Mouse (Mus musculus) stomach, embryonic 16.5 days (tissue): ENCODE data around the gene Ugt1a10. TPM values are rescaled to one million over a fixed set of nuclear protein-coding genes. Genes with fewer than 3 reads are reported as not detected.
A peak's percentile ranks its signal among the peaks of the same experiment; 100 is the strongest.
"Not testable (repeated sequence)": the region's sequence is repeated elsewhere in the genome, so short reads cannot be mapped to it uniquely, and the experiment has no call there.

Experiments
- ATAC-seq: fragments of 200-750 bp; cut with Nextera tagmentation; 2 replicates; pipeline ENCODE4 v1.8.0; 2017; ENCODE audit warnings: moderate number of reproducible peaks, moderate TSS enrichment; ENCODE audit not compliant: insufficient read depth, low FRiP score
- H3K27ac ChIP-seq: fragments of 300-500 bp; sonication (generic); 2 replicates; pipeline ENCODE4 v1.5.1; 2014; ENCODE audit warnings: low read length
- H3K27me3 ChIP-seq: fragments of 300-500 bp; sonication (generic); 2 replicates; pipeline ENCODE4 v1.6.1; 2014; ENCODE audit warnings: low read length, control low read depth, mixed read lengths; ENCODE audit not compliant: control insufficient read depth, insufficient read depth
- H3K36me3 ChIP-seq: fragments of 300-500 bp; sonication (generic); 2 replicates; pipeline ENCODE4 v1.6.1; 2014; ENCODE audit warnings: low read length; ENCODE audit not compliant: control insufficient read depth, insufficient read depth
- H3K4me1 ChIP-seq: fragments of 300-500 bp; sonication (generic); 2 replicates; pipeline ENCODE4 v1.6.1; 2014; ENCODE audit warnings: low read length, control low read depth, mixed read lengths; ENCODE audit not compliant: control insufficient read depth, insufficient read depth
- H3K4me2 ChIP-seq: fragments of 300-500 bp; sonication (generic); 2 replicates; pipeline ENCODE4 v1.6.1; 2014; ENCODE audit warnings: low read depth, low read length, mixed read lengths
- H3K4me3 ChIP-seq: fragments of 300-500 bp; sonication (generic); replicated peaks from 2 replicates; pipeline ENCODE4 v1.5.1; 2014; ENCODE audit warnings: mild to moderate bottlenecking, low read length
- H3K9ac ChIP-seq: fragments of 300-500 bp; sonication (generic); 2 replicates; pipeline ENCODE4 v1.6.1; 2014; ENCODE audit warnings: low read length
- H3K9me3 ChIP-seq: fragments of 300-500 bp; sonication (generic); replicated peaks from 2 replicates; pipeline ENCODE4 v1.6.1; 2016; ENCODE audit warnings: low read length, control low read depth; ENCODE audit not compliant: control insufficient read depth
- WGBS: fragments of 180-500 bp; shearing (Covaris S2); extraction: QIAGEN DNeasy Blood & Tissue Kit; methylation state at CpG from one replicate; pipeline ENCODE4 v1.1.7; 2014; 5-methylcytosine and 5-hydroxymethylcytosine counted together
- polyA plus RNA-seq: library from polyadenylated mRNA; unstranded; fragments of >200 nt; fragmentation: Nextera tagmentation; extraction: Ambion mirVana; gene quantifications from 2 replicates; pipeline ENCODE4 v1.2.1, GENCODE M21; 2015

Gene Ugt1a10
- polyA plus RNA-seq, 1 experiment from 2014 or later: not detected

GRCm38 (mm10) chr1:88103697-88104468 lies 48.7 kb downstream of the Ugt1a10 start:
- H3K4me2 ChIP-seq: peak overlapping the region; percentile 29; the same call in 1 of the 2 replicates
- 73% methylated on average over 4 of the region's 5 CpGs for WGBS
- not testable (repeated sequence) for H3K9me3 ChIP-seq, H3K4me1 ChIP-seq, H3K27me3 ChIP-seq, H3K4me3 ChIP-seq, H3K36me3 ChIP-seq
- H3K9ac ChIP-seq: peak overlapping the region; percentile 2
- peak; percentile 33; the same call in 1 of the 2 replicates for ATAC-seq
- H3K27ac ChIP-seq: peak overlapping the region; percentile 52

GRCm38 (mm10) chr1:88104667-88105430 lies 49.7 kb downstream of the Ugt1a10 start:
- H3K4me3 ChIP-seq: no peak overlapping the region
- H3K9me3 ChIP-seq: no peaks in the 10 kb centered on the region
- no peak for ATAC-seq
- H3K4me2 ChIP-seq: peak overlapping the region; percentile 29; the same call in 1 of the 2 replicates
- 94% methylated on average over 1 of the region's 1 CpGs for WGBS
- H3K27ac ChIP-seq: no peak overlapping the region
- no peaks in the 10 kb centered on the region for H3K27me3 ChIP-seq
- peak overlapping the region; percentile 2 for H3K9ac ChIP-seq
- no peaks in the 10 kb centered on the region for H3K4me1 ChIP-seq
- no peaks in the 10 kb centered on the region for H3K36me3 ChIP-seq

- Histone ChIP-seq H3K27ac (no peak overlapping the region), H3K36me3 (no peaks in the 10 kb centered on the region), H3K4me1 (no peaks in the 10 kb centered on the region), H3K9ac (no peak overlapping the region), H3K4me3 (no peak overlapping the region), H3K27me3 (no peaks in the 10 kb centered on the region), H3K4me2 (no peak overlapping the region), H3K9me3 (no peaks in the 10 kb centered on the region)
- no peak for ATAC-seq
- 47% methylated on average over 2 of the region's 2 CpGs for WGBS
These were observed 50.5 kb downstream of the Ugt1a10 start for GRCm38 (mm10) chr1:88105656-88106055.

DNA sequence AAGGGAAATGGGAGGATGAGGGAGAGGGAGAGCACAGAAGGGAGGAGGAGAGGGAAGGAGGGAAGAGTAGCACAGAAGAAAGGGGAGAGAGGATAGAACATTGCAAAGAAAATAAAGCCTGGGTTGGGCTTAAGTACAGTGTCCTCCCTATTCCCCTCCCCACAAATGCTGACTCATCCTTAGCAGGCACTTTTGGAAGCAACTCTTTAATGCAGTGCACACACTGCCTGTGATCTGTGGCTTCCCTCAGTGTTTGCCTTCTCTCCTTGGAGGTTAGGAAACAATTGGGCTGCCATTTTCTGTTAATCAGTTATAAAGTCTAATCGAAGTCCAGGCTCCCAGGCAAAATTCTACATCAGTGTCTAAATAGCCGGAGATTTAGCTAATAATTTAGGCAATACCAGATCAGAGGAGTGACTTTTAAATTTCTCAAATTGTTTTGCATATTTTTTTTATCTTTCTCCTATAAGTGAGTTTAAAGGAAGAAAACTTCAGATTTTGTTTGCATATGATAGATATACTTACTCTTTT lies 53.9 kb downstream of the Ugt1a10 start:
- 57% methylated on average over 2 of the region's 2 CpGs for WGBS
- ATAC-seq: peak; percentile 82
- H3K4me1 ChIP-seq, H3K4me2 ChIP-seq, H3K27ac ChIP-seq, H3K4me3 ChIP-seq, H3K9me3 ChIP-seq, H3K27me3 ChIP-seq, H3K9ac ChIP-seq, H3K36me3 ChIP-seq: not testable (repeated sequence)

DNA sequence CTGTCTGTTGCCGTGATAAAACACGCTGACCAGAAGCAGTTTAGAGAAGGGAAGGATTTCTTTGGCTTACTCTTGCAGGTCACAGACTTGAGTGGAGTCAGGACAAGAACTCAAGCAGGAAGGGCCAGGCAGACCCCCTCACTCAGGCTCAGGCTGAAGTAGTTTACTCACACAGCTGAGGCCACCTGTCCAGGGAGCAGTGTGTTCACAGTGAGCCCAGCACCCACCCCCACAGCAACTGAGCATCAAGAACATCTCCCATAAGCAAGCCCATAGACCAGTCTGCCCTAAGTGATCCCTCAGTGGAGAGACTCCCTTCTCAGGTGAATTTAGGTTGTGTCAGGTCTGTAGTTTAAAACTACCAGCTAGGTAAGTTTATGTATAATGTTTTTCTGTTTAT lies 54.4 kb downstream of the Ugt1a10 start:
- H3K36me3 ChIP-seq, H3K4me1 ChIP-seq, H3K27me3 ChIP-seq, H3K4me2 ChIP-seq, H3K27ac ChIP-seq, H3K4me3 ChIP-seq, H3K9me3 ChIP-seq, ATAC-seq, H3K9ac ChIP-seq: not testable (repeated sequence)
- WGBS: 32% methylated on average over 2 of the region's 2 CpGs

- H3K4me3 ChIP-seq, H3K36me3 ChIP-seq, H3K27ac ChIP-seq, ATAC-seq, H3K4me2 ChIP-seq, H3K27me3 ChIP-seq, H3K4me1 ChIP-seq, H3K9me3 ChIP-seq, H3K9ac ChIP-seq: not testable (repeated sequence)
- 92% methylated on average over 6 of the region's 6 CpGs for WGBS
These were observed 57.6 kb downstream of the Ugt1a10 start for GRCm38 (mm10) chr1:88112769-88113168.

DNA sequence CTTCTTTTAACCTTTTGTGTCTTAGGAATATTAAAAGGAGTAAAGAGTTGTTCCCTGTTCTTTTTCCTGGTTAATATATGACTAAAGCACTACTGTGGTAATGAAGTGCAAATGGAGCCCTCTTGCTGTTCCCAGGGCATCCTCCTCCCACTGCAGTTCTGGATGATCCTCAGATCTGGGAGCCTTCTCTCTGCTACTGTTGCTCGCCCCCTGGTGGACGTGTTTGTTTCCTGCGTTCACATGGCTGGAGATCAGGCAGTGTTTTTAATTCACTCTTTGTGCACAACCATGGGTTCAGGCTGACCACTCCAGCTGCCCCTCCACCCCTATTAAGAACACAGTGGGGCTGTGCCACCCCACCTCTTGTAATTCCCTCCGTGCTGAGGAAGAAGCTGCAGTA lies 65.4 kb downstream of the Ugt1a10 start:
- H3K9ac ChIP-seq, H3K9me3 ChIP-seq, ATAC-seq, H3K4me1 ChIP-seq, H3K4me2 ChIP-seq, H3K4me3 ChIP-seq, H3K27me3 ChIP-seq, H3K27ac ChIP-seq, H3K36me3 ChIP-seq: not testable (repeated sequence)
- WGBS: 19% methylated on average over 3 of the region's 4 CpGs

DNA sequence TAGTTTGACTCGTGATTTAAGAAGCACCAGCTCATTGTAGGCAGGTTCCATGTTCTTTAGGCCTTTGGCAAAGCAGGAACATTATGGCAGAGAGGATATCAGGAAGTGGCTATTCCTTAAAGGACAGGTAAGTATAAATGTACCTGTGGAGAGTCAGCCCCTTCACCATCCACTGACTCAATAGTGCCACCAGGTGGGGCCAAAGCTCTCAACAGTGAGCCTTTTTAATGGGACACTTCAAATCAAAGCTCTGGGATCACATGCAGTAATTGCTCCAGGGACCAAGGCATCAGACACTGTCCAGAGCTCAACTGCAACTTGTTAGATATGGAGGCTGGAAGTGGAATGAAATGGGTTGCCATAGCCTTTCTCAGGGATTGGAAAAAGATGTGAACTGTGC lies 66.3 kb downstream of the Ugt1a10 start:
- not testable (repeated sequence) for ATAC-seq

GRCm38 (mm10) chr1:88125827-88126360 lies 70.7 kb downstream of the Ugt1a10 start:
- not testable (repeated sequence) for H3K27ac ChIP-seq, H3K27me3 ChIP-seq, H3K4me2 ChIP-seq, H3K4me1 ChIP-seq, ATAC-seq, H3K4me3 ChIP-seq, H3K9me3 ChIP-seq, H3K9ac ChIP-seq, H3K36me3 ChIP-seq
- WGBS: 74% methylated on average over 4 of the region's 4 CpGs

More for the DNA sequence above, 66.3 kb downstream of the Ugt1a10 start:
- H3K4me3 ChIP-seq, H3K9ac ChIP-seq, H3K9me3 ChIP-seq, H3K27ac ChIP-seq, H3K4me1 ChIP-seq, H3K4me2 ChIP-seq, H3K36me3 ChIP-seq, H3K27me3 ChIP-seq: not testable (repeated sequence)
- no CpG with 5 or more reads among the region's 1 CpGs for WGBS
